Mouse (Mus musculus): Measurements from ENCODE around the gene Rag1. TPM values are rescaled to one million over a fixed set of nuclear protein-coding genes. Genes with fewer than 3 reads are reported as not detected.

Rag1 gene
- polyA plus RNA-seq, 1 experiment = 0.16 TPM

- TF ChIP-seq POLR2A (IDR thresholded peaks at IDR 0.05; ENCODE audit: borderline replicate concordance, extremely low read depth, insufficient read depth, insufficient read length, poor library complexity, severe bottlenecking) = no peak
- no peak for DNase-seq (ENCODE audit: low read depth)
Measured at GRCm38 (mm10) chr2:101665703-101666092, 16.4 kb upstream of the Rag1 start.

DNA sequence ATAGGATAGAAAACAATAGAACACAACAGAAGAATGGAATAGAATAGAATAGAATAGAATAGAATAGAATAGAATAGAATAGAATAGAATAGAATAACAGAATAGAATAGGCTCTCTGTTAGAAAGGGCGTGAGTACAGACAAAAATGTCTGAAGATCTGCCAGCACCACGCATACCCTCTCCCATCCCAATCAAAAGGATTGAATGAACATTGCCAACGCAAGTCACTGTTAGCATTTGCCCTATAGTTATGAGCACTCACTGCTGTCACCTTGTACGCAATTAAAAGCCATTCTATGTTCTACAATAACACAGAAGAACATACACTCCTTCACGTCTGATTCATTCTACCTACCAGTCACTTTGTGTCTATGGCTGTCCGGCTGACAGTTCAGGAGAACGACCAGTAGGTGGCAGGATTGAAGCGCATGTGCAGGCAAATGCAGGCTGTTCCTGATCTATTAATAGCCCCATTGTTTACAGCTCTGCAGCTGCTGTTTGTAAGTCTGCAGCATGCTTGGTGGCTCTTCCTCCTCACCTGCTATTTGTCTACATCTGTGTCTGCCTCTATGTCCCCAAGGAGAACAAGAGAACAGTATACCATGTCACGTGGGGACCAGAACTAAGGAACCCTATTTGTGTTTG lies 15.9 kb upstream of the Rag1 start:
- TF ChIP-seq CTCF (IDR thresholded peaks at IDR 0.05; ENCODE audit: borderline replicate concordance, extremely low read depth, insufficient read depth, insufficient read length) (peak; percentile 89), POLR2A (IDR thresholded peaks at IDR 0.05; ENCODE audit: borderline replicate concordance, extremely low read depth, insufficient read depth, insufficient read length, poor library complexity, severe bottlenecking) (no peak)
- peak; percentile 94 for DNase-seq (ENCODE audit: low read depth)

DNA sequence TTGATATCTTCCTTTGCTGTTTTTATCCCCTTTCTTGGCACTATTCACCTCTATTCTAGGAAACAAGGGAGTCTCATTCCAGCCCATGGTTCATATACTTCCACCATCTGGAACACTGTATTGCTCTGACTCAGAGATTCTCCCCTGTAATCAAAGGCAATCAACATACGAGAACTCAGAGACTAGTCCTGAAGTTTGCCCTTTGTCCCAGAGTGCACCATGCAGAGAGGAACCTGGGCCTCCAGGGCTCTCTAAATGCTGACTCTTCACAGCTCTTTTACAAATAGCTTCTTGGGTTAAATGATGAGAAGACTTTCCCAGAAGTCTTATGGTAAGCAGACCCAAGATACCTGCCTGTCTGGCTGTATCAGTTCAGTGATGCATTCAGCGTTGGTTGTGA lies 11.2 kb upstream of the Rag1 start:
- DNase-seq (ENCODE audit: low read depth) = no peak
- TF ChIP-seq POLR2A (IDR thresholded peaks at IDR 0.05; ENCODE audit: borderline replicate concordance, extremely low read depth, insufficient read depth, insufficient read length, poor library complexity, severe bottlenecking) = no peak
- TF ChIP-seq CTCF (IDR thresholded peaks at IDR 0.05; ENCODE audit: borderline replicate concordance, extremely low read depth, insufficient read depth, insufficient read length) = no peak

- TF ChIP-seq CTCF (IDR thresholded peaks at IDR 0.05; ENCODE audit: borderline replicate concordance, extremely low read depth, insufficient read depth, insufficient read length) (peak; percentile 79), POLR2A (IDR thresholded peaks at IDR 0.05; ENCODE audit: borderline replicate concordance, extremely low read depth, insufficient read depth, insufficient read length, poor library complexity, severe bottlenecking) (no peak)
- peak; percentile 94 for DNase-seq (ENCODE audit: low read depth)
Measured at GRCm38 (mm10) chr2:101652921-101653597, 3.8 kb upstream of the Rag1 start.

GRCm38 (mm10) chr2:101652204-101652920 lies 3.1 kb upstream of the Rag1 start:
- TF ChIP-seq POLR2A (IDR thresholded peaks at IDR 0.05; ENCODE audit: borderline replicate concordance, extremely low read depth, insufficient read depth, insufficient read length, poor library complexity, severe bottlenecking) (no peak), CTCF (IDR thresholded peaks at IDR 0.05; ENCODE audit: borderline replicate concordance, extremely low read depth, insufficient read depth, insufficient read length) (no peak)
- no peak for DNase-seq (ENCODE audit: low read depth)

DNA sequence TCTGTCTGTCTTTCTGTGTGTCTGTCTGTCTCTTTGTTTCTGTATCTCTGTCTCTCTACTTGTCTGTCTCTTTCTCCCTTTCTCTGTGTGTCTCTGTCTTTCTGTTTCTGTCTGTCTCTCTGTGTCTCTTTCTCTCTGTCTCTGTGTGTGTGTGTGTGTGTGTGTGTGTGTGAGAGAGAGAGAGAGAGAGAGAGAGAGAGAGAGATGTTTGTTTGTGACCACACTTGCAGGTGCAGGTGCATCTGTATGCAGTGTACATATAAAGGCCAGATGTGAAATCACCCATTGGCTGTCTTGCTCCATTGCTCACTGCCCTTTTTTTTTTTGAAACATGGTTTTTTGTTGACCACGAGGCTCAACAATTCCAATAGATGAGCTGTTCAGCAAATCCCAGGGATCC lies 1.1 kb upstream of the Rag1 start:
- no peak for DNase-seq (ENCODE audit: low read depth)
- no peak for TF ChIP-seq CTCF (IDR thresholded peaks at IDR 0.05; ENCODE audit: borderline replicate concordance, extremely low read depth, insufficient read depth, insufficient read length)
- TF ChIP-seq POLR2A (IDR thresholded peaks at IDR 0.05; ENCODE audit: borderline replicate concordance, extremely low read depth, insufficient read depth, insufficient read length, poor library complexity, severe bottlenecking) = no peak

- DNase-seq (ENCODE audit: low read depth) = no peak
- TF ChIP-seq CTCF (IDR thresholded peaks at IDR 0.05; ENCODE audit: borderline replicate concordance, extremely low read depth, insufficient read depth, insufficient read length) (no peak), POLR2A (IDR thresholded peaks at IDR 0.05; ENCODE audit: borderline replicate concordance, extremely low read depth, insufficient read depth, insufficient read length, poor library complexity, severe bottlenecking) (no peak)
Measured at GRCm38 (mm10) chr2:101648361-101648760, 940 bp downstream of the Rag1 start.

- TF ChIP-seq CTCF (IDR thresholded peaks at IDR 0.05; ENCODE audit: borderline replicate concordance, extremely low read depth, insufficient read depth, insufficient read length) = no peak
- TF ChIP-seq POLR2A (IDR thresholded peaks at IDR 0.05; ENCODE audit: borderline replicate concordance, extremely low read depth, insufficient read depth, insufficient read length, poor library complexity, severe bottlenecking) = no peak
- DNase-seq (ENCODE audit: low read depth) = no peak
Measured at GRCm38 (mm10) chr2:101645841-101646240, 3.5 kb downstream of the Rag1 start.

DNA sequence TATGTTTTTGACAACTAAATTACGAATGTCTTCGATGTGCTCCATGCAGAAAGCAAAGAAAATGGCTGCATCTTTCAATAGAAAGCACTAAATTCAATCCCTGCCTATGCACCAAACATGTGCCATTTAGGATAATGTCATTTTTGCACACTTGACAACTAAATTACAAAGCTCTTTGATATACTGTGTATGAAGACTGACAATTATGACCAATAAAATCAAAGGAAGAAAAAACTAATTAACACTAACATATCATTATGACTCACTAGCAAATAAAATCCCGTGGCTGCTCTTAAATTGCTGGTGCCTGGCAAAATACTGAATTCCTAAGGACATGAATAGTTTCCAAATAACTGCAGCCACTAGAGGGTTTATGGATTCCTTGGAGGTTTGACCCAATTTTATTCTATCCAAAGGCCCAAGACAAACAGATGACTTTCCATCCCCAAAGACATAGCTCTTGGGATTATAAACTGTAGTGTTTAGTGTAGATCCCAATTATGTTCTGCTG lies 9.4 kb downstream of the Rag1 start:
- TF ChIP-seq POLR2A (IDR thresholded peaks at IDR 0.05; ENCODE audit: borderline replicate concordance, extremely low read depth, insufficient read depth, insufficient read length, poor library complexity, severe bottlenecking) (no peak), CTCF (IDR thresholded peaks at IDR 0.05; ENCODE audit: borderline replicate concordance, extremely low read depth, insufficient read depth, insufficient read length) (no peak)

DNA sequence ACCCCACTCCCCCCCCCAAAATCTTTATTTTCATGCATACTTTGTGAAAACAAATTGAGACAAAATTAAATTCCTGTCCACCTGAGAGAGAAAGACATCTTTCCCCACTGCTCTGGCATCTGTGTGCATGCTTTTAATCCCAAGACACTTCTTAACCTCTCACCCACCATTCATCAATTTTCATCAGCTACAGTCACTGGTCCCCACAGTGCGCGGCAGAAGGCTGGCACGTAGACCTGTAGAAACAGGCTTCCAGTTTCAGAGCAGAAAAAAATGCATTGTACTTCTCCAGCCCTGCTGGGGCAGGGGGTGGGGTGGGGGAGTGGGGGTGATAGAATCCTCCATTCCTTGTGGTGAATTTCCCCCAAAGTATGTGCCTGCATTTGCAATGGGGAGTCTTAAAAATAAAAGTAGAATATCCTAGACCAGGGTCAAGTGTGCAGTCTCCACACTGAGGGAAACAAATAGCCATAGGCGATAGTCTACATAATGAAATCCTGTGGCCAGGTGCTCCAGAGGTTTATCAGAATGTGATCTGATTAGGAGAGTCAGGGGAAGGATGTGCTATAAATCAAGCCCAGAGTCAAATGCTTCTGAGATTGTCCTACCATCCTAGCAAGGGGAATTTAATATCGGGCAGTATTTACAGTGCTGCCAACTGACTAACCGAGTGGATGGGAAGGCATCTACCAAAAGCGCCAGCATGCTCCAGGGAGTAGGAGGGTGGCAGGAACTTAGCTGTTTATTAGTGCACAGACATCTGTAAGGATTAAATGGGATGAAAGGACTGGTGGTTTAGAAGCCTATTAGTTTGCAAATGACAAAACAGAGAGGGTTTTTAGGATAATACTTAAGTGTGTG lies 10.1 kb downstream of the Rag1 start:
- no peak for DNase-seq (ENCODE audit: low read depth)

More for the DNA sequence above, 9.4 kb downstream of the Rag1 start:
- DNase-seq (ENCODE audit: low read depth) = peak; percentile 69

More for the DNA sequence above, 10.1 kb downstream of the Rag1 start:
- no peak for TF ChIP-seq POLR2A (IDR thresholded peaks at IDR 0.05; ENCODE audit: borderline replicate concordance, extremely low read depth, insufficient read depth, insufficient read length, poor library complexity, severe bottlenecking)
- TF ChIP-seq CTCF (IDR thresholded peaks at IDR 0.05; ENCODE audit: borderline replicate concordance, extremely low read depth, insufficient read depth, insufficient read length) = no peak

Data from brain, embryonic 14.5 days (tissue).